Mouse (Mus musculus) embryo, embryonic 11.5 days (tissue): ENCODE results near the gene Tmem177.

Source experiments
- DNase-seq: peaks from one replicate; pipeline ENCODE4 v3.0.0-alpha.2; 2012; ENCODE audit warnings: low read depth, low spot score

The Tmem177 gene

GRCm38 (mm10) chr1:119912953-119913814 is at the start of gene Tmem177:
TSS of gene Tmem177 (minus strand) at chr1:119913208.
- peak; percentile 89 for DNase-seq

- DNase-seq, result no peak
These were observed 46.9 kb upstream of the Tmem177 start for GRCm38 (mm10) chr1:119959920-119960319.

GRCm38 (mm10) chr1:119959464-119959863 is 46.5 kb upstream of the Tmem177 start:
- DNase-seq, result no peak

GRCm38 (mm10) chr1:119957716-119958222 is 44.8 kb upstream of the Tmem177 start:
- DNase-seq, result no peak

- DNase-seq, result no peak
These were observed 41.7 kb upstream of the Tmem177 start for GRCm38 (mm10) chr1:119954680-119955079.

- DNase-seq, result no peak
These were observed 40.4 kb upstream of the Tmem177 start for GRCm38 (mm10) chr1:119953456-119953855.

GRCm38 (mm10) chr1:119950086-119950485 is 37.1 kb upstream of the Tmem177 start:
- no peak for DNase-seq

- DNase-seq, result no peak
These were observed 23.9 kb upstream of the Tmem177 start for GRCm38 (mm10) chr1:119936861-119937260.

- no peak for DNase-seq
These were observed 18.6 kb upstream of the Tmem177 start for GRCm38 (mm10) chr1:119931421-119932150.

GRCm38 (mm10) chr1:119929715-119930114 is 16.7 kb upstream of the Tmem177 start:
- no peak for DNase-seq

GRCm38 (mm10) chr1:119919299-119919698 is 6.3 kb upstream of the Tmem177 start:
- DNase-seq, result no peak

GRCm38 (mm10) chr1:119916823-119917371 is 3.9 kb upstream of the Tmem177 start:
- no peak for DNase-seq

- no peak for DNase-seq
These were observed 5.7 kb downstream of the Tmem177 start for GRCm38 (mm10) chr1:119907206-119907748.

GRCm38 (mm10) chr1:119903231-119903620 is 9.8 kb downstream of the Tmem177 start:
- no peak for DNase-seq

- DNase-seq, result no peak
These were observed 10.3 kb downstream of the Tmem177 start for GRCm38 (mm10) chr1:119902551-119903230.

GRCm38 (mm10) chr1:119899195-119900123 is 13.5 kb downstream of the Tmem177 start:
- DNase-seq, result no peak

GRCm38 (mm10) chr1:119894936-119895335 is 18.1 kb downstream of the Tmem177 start:
- DNase-seq, result peak; percentile 43

GRCm38 (mm10) chr1:119893600-119893999 is 19.4 kb downstream of the Tmem177 start:
- no peak for DNase-seq

GRCm38 (mm10) chr1:119892933-119893332 is 20.1 kb downstream of the Tmem177 start:
- no peak for DNase-seq

- no peak for DNase-seq
These were observed 21.1 kb downstream of the Tmem177 start for GRCm38 (mm10) chr1:119891865-119892264.
